Mouse (Mus musculus) adrenal gland, postnatal 10 days (tissue): ENCODE measurements around the gene Tnni3k. TPM values are rescaled to one million over a fixed set of nuclear protein-coding genes. Genes with fewer than 3 reads are reported as not detected.
A peak's percentile ranks its signal among the peaks of the same experiment; 100 is the strongest.

Experiments
- DNase-seq: peaks from one replicate; pipeline ENCODE4 v3.0.0; 2021; ENCODE audit warnings: mixed read lengths
- total RNA-seq, 2 experiments: library from RNA; stranded (reverse); gene quantifications; 2 replicates each; pipeline ENCODE4 v1.2.3; 2021

Gene Tnni3k
- total RNA-seq, 2 experiments from 2014 or later, result 0.27 TPM; not detected in 1

DNA sequence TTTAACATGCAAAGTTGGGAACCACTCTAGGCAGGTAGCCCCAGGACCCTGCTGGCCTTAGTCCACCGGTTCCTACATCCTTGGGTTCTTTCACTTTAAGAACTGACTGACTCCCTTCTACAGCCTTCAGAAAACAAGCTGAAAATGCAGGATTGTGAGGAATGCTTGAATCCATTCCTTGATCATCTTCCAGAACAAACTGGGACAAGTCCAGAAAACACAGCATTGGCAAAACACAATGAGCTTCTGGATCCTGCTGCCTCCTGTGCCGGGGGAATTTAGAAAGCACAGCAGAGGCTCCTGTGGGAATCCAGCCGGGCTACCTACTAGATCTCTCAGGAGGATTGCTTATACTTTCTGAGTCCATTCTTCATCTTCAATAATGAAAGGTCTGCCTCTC lies 229.5 kb downstream of the Tnni3k start:
- DNase-seq, result peak; percentile 33

DNA sequence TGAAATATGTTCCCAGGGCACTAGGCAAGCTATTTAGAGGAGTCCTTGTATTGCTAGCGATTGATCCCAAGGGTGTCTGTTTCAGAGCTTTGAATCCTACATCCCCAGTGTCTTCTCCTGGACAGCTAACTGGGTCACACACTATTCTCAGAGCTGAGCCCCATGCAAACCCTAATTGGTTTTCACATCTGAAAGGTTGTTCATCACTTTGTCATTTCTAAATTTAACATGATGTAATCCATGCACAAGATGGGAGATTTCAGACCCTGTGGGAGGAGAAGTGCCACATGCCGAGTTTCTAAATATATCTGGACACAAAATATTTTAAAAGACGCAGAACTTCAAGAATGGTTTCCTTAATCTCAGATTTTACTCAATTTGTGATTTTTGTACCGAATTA lies 230.5 kb downstream of the Tnni3k start:
- no peak for DNase-seq

DNA sequence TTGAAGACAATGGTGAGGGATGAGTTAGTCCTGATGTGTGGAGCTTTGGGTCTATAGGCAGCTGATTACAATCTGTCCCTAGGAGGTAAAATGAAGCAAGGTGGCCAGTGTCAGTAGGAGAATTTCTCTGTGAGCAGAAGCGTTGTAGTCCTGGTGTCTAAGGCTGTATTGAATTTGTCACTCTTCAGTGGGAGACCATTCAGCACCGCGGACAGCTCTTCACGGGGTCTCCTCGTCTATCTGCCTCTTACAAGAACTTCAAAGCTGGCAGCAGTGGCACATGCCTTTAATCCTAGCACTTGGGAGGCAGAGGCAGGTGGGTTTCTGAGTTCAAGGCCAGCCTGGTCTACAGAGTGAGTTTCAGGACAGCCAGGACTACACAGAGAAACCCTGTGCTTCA lies 235.5 kb downstream of the Tnni3k start:
- peak; percentile 72 for DNase-seq

DNA sequence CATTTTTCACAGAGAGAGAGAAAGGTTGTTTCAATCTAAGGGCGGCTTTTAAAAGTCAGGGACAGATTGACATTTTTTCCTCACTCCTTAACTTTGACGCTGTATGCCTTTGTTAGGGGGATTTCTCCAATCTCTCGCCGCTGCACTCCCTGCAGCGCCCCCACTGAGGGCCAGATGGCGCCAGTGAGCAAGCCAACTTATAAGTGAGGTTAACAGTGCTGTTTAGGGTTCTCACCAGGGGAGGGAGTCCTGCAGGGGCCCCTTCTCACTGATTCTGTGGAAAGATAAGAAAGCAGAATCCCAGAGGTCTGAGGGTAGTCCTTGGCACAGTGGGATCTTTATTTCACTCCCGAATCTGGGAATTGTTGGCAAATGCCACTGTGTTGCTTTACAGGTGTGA lies 237.5 kb downstream of the Tnni3k start:
- DNase-seq, result peak; percentile 76

DNA sequence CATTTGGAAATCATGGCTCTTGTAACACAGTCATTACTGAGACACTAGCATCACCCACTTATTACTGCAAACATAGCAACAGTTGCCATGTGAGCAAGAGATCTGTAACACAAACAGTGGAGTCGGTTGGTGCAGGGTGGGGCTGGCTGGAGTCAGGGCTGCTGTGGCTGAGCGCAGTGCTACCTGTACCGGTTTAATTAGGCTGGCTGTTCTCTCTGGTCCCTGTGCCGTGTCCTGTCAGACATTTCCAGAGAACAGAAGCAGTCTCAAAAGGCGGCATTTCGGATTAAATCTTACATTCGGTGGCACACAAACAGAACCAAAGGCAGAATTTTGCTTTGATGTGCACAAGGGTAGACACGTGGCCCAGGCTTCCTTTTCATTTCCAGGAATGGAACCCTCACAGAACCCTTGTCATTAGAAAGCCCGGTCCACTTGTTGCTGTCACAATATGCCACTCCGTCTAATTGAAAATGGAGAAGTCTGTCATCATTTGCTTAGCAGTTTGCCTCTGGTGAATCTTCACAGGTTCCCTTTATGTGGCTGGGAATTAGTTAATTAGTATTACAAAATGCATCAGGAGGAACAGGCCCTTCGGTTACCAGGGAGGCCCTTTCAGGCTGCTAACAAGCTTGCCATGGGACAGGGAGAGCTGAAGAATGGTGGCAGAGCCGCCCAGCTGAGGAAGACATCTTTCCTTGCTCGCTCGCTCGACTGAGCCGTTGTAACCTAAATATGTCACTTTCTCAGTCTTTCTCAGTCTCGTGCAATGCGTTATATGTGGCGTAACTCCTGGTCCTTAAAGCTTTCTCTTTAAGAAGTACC lies 238.2 kb downstream of the Tnni3k start:
- DNase-seq, result no peak

DNA sequence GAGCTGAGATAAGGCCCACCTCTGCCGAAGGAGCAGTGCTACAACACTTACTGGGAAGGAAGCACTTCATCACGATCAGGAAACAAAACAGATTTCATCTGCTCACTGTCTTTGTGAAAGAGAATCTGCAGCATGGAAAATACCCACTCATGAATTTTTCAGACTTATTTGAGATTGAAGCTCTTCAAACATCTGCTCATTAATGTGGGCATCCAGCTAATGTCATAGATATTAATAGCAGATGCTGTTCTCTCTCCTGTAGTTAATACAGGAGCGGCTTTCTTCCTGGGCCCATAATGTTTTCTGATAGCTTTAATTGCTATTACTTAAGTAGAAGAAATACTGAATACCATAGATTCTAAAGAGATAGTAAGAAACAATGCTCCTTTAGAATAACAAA lies 239.0 kb downstream of the Tnni3k start:
- no peak for DNase-seq

DNA sequence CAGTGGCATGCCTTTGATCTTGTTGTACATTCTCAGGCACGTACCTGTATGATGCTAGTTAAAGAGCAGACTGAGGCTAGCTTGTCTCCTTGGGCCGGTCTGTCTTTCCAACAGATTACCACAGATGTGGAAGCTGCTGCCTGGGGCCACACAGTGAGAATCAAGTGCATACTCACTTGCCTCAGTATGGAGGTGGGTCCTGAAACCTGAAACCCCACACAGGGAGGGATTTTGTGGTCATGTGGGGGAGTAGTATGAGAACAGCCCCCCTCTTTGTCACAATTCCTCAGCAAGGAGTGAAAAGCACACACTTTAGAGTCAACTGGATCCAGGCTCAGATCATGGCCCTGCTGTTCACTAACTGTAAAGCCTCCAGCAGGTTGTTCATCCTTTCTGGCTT lies 239.6 kb downstream of the Tnni3k start:
- no peak for DNase-seq

DNA sequence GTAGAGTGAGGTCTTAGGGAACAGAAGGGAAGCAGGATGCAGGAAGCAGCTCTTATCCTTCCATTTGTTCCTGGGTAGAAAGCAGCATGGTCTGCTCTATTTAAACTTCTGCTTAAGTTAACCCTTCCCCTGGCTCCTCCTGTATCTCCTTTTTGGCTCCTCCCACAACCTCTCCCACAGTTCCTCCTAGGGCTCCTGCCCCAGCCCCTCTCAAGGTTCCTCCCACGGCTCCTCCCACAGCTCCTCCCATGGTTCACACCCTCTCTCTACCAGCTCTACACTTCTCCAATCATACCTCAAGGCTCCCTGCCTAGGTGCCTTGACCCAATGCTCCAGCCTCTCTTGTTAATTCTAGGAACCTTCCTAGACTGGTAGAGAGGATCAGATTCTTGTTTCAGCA lies 242.3 kb downstream of the Tnni3k start:
- no peak for DNase-seq

DNA sequence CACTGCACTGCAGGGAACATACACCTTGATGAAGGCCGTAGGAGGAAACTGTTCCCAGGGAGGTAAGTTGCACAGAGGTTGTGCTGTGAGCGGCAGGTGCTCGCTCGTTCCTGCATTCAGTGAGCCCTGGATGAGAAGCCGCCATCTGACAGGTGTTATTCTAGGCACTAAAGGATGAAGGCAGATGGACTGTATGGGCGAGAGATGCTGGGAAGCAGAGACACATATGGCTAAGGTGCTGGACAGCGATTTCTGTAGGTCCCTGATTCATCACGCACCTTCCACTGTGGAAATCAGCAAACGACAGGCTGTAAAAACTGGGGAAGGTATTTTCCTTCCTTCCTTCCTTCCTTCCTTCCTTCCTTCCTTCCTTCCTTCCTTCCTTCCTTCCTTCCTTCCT lies 243.4 kb downstream of the Tnni3k start:
- DNase-seq, result no peak

DNA sequence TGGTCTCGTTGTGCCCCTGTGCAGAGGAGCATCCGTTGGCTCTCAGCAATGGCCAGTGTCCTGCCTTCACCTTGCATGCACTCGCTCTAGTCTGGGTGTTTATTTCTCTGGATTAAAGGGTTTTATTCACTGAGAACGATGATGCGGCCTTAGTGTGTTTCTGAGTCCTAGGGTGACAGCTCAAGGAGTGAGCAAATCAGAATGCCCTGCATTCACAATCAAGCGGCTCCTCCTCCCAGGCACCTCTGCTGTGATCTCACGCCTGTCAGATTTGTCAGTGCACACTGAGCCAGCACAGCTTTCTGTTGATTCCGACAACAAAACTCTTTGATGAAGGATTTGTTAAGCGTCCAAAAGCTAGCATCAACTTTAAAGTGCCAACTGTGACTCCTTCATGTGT lies 243.9 kb downstream of the Tnni3k start:
- DNase-seq, result no peak

DNA sequence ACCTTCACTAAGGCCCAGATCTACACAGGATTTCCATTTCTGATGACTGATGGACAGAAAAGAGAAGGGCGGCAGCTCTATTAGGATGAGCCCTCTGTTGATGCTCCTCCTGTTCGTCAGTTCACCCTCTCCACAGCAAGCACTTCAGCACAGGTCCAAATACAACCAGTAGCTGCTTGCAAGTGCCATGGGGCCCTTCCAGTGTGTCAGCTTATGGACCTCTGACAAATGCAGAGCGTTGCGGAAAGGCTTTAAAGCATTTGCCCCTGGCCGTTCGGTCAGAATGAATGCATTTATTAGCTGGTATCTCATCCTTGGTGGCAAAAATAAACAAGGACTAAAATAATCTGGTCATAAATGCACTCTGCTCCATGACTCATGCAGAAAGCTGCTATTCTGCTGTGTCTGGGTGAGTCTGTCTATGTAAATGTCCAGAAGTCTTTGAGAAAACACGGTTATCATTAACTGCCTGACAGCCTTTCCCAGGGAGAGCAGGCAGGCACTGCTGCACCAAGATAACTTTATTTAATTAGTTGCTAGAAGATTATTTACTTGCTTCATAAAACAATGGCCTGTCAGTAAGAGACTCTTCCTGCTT lies 244.8 kb downstream of the Tnni3k start:
- no peak for DNase-seq

DNA sequence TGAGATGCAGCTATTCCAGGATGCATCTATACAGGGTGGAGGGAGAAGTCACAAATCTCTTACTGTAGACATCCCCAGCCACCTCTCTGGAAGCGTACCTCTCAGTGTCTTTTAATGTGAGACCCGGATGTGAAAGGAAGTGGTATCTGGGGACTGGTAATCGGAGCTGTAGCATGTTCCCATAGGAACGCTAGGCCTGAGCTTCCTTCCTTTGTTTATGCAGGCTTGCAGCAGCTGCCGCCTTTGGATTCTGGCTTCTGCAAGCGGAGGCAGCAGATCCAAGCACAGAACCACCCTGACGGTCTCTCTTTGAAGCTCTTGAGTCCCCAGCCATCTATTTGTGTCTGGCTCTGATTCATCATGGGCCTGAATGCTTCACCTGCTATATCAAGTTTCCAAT lies 248.6 kb downstream of the Tnni3k start:
- no peak for DNase-seq

DNA sequence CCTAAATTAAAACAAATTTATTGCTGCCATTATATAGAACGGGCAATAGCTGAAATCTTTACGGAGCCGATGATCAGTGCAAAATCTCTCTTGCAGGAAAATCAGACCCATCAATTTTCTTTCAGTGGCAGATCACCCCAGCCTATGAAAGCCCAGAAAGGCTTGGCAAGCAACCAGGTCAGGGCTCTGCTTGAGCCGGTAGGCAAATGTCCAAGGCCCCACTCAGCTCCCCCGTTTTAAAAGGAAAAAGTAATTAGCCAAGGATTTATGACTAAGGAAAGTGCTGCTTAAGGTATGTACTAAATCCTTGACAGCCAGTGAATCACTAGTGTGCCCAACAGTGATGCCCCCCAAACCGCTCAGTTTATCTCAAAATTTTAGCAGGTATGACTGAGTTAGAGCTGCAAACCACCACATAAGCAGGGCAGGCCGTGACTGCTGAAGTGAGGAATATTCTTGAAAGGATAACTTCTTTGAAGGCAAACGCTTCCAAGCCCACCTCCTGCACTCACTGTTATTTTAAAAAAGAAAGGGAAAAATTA lies 254.2 kb downstream of the Tnni3k start:
- peak; percentile 46 for DNase-seq

DNA sequence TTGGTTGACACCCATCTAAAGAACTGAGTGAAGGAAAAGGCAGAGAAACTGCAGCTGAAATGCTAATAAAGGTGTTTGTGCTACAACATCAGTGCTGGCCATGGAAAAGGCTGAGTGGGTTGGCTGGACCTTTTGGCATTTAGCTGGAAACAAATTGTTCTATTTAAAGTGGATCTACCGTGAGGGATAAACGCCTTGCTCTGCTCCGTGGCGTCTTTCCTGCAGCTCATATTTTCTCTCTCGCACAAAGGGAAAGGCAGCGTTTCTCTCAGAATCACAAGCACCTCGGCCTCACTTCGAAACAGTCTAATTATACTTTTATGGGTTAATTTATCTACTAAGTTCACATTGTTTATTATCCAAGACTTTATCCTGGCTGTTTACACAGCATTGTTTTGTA lies 254.8 kb downstream of the Tnni3k start:
- no peak for DNase-seq

DNA sequence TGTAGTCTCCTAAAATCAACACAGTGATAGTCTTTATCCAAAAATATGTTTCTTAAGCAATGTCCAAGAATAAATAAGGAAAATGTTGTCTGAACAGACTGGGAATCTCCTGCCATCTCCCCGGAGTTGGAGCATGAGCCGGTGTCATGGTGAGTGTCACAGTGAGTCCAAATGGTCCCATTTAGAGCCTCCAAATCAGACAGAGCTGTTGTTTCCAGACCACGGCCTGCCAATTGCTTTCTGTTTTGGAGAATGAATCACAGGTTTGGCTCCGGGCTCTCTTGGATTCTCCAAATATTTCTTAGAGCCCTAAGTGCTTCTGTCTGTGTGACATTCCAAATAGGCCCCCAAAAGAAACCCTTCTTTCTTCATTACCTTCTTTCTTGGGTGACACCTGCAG lies 256.4 kb downstream of the Tnni3k start:
- no peak for DNase-seq

DNA sequence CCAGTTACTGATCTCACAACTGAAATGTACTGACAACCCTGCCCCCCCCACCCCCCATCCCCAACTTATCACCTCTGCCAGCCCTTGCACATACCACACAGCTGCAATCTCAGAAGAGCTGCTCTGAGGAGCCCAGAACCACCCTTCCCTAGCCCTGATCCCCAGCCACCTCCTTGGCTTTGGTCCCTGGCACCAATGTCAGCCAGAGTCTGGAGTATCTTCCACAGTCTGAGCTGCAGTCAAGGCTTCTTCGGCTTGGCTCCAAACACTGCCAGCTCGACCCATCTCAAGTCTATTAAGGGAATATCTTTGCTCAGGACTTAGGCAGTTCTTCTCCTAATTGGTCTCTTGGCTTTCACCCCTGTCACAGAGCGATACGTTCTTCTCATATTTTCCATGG lies 261.6 kb downstream of the Tnni3k start:
- peak; percentile 25 for DNase-seq

DNA sequence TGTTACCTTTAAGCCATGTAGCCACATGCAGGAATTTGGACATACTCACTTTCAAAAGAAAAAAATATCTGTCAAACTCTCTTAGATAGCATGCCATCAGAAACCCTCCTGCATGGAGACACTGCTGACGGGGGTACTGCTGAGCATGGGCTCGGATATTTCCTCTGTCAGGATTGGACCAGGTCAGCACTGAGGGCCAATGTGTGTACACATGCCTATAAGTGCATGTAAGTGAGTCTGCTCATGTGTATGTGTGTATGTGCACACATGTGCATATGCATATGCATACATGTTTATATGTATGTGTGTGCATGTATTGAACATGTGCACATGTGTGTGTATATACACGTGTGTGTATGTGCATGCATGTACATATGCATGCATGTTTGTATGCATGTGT lies 267.6 kb downstream of the Tnni3k start:
- no peak for DNase-seq

DNA sequence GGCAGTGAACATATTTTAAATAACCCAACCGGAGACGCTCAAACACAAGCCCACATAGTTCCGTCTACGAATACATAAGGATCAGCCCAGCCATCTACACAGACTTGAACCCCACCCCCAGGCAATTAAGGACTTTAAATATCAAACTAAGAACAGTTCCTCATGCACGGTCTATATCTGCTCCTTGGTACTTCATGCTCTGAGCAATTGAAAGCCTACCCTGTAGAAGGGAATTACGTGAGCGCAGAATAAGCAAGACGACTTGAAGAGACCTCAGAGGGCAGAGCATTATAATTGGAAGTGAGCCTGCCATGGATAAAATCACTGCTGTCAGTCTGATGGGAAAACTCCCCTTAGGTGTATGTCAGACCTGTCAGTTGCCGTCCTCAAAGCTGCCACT lies 268.9 kb downstream of the Tnni3k start:
- no peak for DNase-seq

DNA sequence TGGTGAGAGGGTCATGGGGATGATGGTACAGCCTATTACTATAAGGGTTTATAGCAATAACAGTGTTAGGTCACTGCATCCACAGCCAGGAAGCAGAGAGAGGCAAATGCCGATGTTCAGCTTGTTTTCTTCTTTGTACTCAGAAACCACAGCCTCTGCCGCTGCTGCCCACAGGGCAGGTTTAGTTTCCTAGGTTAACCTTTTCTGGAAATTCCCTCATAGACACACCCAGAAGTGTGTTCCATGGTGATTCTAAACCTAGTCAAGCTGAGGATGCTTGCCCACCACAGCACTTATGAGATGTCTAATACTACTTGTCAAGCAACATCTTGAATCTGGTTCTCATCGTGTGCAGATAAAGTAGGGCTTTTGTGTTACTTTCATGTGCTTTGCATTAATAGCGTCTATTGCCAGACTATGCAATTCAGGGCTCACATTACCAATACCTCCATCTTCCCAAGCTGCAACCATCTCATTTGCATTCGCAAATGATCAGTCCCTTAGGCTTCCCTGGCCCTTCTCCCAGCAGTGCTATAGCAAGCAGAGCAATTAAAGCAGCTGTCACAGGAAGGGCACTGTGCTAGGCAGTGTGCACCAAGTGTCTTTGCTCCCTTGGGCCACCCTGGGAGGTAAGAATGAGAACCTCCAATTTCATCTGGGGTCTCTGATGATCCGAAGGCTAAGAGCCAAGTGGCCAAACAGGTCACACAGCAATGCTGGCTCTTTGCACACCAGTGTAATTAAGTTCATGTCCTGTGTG lies 276.2 kb downstream of the Tnni3k start:
- DNase-seq, result no peak

DNA sequence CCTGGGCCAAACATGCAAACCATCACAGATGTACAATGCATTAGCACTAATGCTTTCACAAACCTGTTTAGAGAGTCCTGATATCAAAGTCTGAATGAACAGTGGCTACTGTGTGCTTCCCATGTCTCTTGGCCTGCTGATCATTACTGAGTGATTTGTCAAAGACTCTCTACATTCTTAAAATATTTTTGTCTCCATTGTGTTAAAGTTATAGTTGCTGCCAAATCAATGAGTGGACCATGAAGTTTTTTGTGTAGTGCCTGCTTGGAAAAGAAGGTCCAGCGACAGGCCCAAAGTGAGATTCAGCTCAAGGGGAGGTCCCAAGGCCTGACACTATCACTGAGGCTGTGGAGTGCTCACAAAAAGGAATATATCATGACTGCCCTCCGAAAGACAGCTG lies 283.6 kb downstream of the Tnni3k start:
- no peak for DNase-seq

DNA sequence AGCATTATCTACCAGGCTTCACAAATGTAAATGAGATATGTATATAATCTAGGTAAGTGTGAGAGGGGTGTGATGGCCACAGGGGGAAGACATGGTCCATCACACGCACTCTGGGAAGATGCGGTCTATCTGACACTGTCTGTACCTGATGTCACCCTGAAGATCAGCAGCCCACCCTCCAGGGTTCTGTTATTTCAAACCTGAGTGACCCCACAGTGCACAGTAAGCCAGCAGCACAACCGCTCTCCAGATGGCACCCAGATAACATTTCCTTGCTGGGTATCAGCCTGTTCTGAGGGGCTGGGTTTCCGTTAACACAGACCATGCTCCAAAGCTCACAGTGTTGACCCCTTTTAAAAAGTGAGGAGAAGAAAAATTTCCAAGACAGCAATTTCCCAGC lies 288.9 kb downstream of the Tnni3k start:
- DNase-seq, result no peak

DNA sequence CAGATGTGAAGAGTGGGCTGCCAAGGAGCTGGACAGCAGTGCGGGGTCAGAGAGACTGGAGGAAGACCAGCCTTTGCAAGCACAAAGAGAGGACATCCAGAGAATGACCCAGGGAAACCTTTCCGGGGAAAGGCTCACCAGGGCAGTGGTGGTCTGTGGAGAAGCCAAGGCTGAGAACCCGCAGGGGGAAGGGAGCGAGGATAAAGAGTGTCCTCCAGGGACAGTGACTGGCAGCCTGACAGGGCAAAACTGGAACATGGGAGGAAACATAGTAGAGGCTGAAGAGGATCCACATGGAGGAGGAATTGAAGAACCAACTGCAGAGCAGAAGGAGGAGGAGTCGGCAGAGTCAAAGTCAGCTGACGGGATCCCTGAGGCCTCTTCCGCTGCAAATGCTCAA lies 291.1 kb downstream of the Tnni3k start:
- DNase-seq, result no peak

DNA sequence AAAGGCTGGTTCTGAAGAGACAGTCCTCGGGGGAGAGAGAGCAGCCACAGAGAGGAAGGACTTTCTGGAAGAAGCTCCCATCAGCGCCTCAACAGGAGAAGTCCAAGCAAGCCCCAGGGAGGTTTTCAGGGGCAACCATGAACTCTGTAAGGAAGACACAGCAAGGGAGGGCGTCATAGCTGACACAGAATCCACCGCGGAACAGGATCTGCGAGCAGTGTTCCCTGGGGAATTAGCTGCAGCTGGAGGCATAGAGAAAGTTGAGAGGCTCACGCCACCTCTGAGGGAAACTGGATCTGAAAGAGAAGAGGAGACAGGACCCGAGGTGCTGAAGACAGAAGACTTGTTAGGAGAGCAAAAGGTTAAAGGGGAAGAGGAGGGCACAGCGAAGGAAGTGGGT lies 291.8 kb downstream of the Tnni3k start:
- no peak for DNase-seq
